Mouse (Mus musculus) heart, embryonic 10.5 days (tissue): ENCODE data around the gene Tmed10. TPM values are rescaled to one million over a fixed set of nuclear protein-coding genes. Genes with fewer than 3 reads are reported as not detected.

Source experiments
- DNase-seq: peaks from one replicate; pipeline ENCODE4 v3.0.0-alpha.2; 2017; ENCODE audit warnings: low spot score
- H3K27ac ChIP-seq: fragments of 300-500 bp; sonication (generic); 2 replicates; pipeline ENCODE4 v1.5.1; 2016; ENCODE audit warnings: mild to moderate bottlenecking
- H3K27me3 ChIP-seq: fragments of 300-500 bp; sonication (generic); 2 replicates; pipeline ENCODE4 v1.6.1; 2016; ENCODE audit warnings: mild to moderate bottlenecking; ENCODE audit not compliant: poor library complexity, insufficient read depth, severe bottlenecking
- H3K36me3 ChIP-seq: fragments of 300-500 bp; sonication (generic); 2 replicates; pipeline ENCODE4 v1.6.1; 2016; ENCODE audit warnings: mild to moderate bottlenecking, moderate library complexity
- H3K4me1 ChIP-seq: fragments of 300-500 bp; sonication (generic); 2 replicates; pipeline ENCODE4 v1.6.1; 2016; ENCODE audit warnings: mild to moderate bottlenecking
- H3K4me3 ChIP-seq: fragments of 300-500 bp; sonication (generic); 2 replicates; pipeline ENCODE4 v1.5.1; 2016; ENCODE audit warnings: mild to moderate bottlenecking, moderate library complexity
- H3K9me3 ChIP-seq: fragments of 300-500 bp; sonication (generic); 2 replicates; pipeline ENCODE4 v1.6.1; 2016; ENCODE audit warnings: mild to moderate bottlenecking, moderate library complexity
- WGBS: fragments of 180-500 bp; shearing (Covaris S2); methylation state at CpG from one replicate; pipeline ENCODE4 v1.1.7; 2016; 5-methylcytosine and 5-hydroxymethylcytosine counted together
- polyA plus RNA-seq: library from polyadenylated mRNA; unstranded; fragments of >200 nt; fragmentation: Nextera tagmentation; extraction: Ambion mirVana; gene quantifications from 2 replicates; pipeline ENCODE4 v1.2.1, GENCODE M21; 2016

The Tmed10 gene
- polyA plus RNA-seq, 1 experiment from 2014 or later = 314 TPM

DNA sequence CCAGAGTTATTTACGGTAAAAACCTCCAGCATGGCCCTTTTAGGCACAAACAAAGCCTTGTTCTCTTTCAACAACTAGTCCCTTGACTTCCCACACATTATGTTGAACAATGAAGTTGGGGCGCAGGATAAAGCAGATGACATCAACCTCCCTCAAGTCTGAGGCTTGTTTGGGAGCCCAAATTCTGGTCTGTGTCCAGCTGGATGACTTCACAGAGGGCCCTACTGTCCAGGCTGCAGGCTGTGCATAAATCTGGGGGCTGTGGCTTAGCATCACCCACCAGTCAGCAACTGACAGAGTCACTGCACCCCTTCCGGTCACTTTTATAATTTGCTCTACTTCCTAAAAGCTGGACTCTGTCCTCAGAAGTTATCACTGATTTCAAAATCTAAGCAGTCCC is 8.4 kb downstream of the Tmed10 start:
- H3K4me1 ChIP-seq = peaks cover 37% of the 10 kb centered on the region; the same call in 1 of the 2 replicates
- no peaks in the 10 kb centered on the region for H3K9me3 ChIP-seq
- H3K27ac ChIP-seq = no peak overlapping the region
- H3K36me3 ChIP-seq = peaks cover 19% of the 10 kb centered on the region
- DNase-seq = no peak
- 83% methylated on average over 3 of the region's 3 CpGs for WGBS
- no peak overlapping the region for H3K4me3 ChIP-seq
- H3K27me3 ChIP-seq = no peaks in the 10 kb centered on the region

DNA sequence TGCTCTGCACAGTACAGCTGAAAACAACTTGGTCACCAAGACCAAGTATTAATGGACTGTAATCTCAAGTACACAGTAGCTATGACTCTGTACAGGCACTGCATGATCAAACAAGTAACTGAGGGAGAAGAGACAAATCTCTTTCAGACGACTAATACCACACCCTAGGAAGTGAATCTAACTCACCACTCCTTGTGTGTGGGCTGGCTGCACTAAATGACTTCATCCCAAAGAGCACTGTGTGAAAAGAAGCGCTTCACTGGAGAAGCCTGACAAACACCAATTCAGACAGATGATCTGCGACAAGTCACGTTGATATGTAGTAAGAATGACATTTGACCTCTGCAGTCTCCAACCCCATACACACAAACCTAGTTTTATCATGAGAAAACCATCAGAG is 12.1 kb downstream of the Tmed10 start:
- Histone ChIP-seq H3K36me3 (peaks cover 19% of the 10 kb centered on the region), H3K4me1 (0 out of 2 replicates have a peak, but pooled peaks cover 14% of the 10 kb centered on the region), H3K9me3 (no peaks in the 10 kb centered on the region), H3K27ac (no peak overlapping the region), H3K27me3 (no peaks in the 10 kb centered on the region), H3K4me3 (no peak overlapping the region)
- WGBS = 76% methylated on average over 4 of the region's 4 CpGs
- DNase-seq = no peak

DNA sequence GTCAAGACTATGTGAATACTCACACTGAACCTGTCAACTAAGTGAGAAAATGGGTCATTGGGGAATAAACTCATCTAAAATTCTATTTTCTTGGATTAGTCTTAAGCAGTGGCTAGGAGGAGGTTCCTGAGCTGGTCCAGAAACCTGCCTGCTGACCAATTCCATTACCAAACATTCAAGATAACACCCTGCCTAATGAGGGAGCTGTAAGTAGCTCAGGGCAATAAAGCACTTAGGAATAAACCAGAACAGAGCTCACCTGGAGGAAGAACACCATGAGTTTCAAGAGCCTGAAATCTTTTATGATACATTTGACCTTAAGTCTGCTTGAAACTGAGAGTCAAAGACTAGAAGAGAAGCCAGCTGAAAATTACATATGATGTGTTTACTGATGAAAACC is 13.1 kb downstream of the Tmed10 start:
- Histone ChIP-seq H3K4me1 (0 out of 2 replicates have a peak, but pooled peaks cover 10% of the 10 kb centered on the region), H3K27me3 (no peaks in the 10 kb centered on the region), H3K36me3 (peaks cover 19% of the 10 kb centered on the region), H3K4me3 (no peak overlapping the region), H3K9me3 (no peaks in the 10 kb centered on the region), H3K27ac (no peak overlapping the region)
- DNase-seq = no peak

GRCm38 (mm10) chr12:85361165-85361564 is 13.5 kb downstream of the Tmed10 start:
- DNase-seq = no peak
- no peak overlapping the region for H3K27ac ChIP-seq
- H3K27me3 ChIP-seq = no peaks in the 10 kb centered on the region
- 0 out of 2 replicates have a peak, but pooled peaks cover 7% of the 10 kb centered on the region for H3K4me1 ChIP-seq
- no peak overlapping the region for H3K4me3 ChIP-seq
- peaks cover 19% of the 10 kb centered on the region for H3K36me3 ChIP-seq
- WGBS = 93% methylated on average over 3 of the region's 3 CpGs
- no peaks in the 10 kb centered on the region for H3K9me3 ChIP-seq

GRCm38 (mm10) chr12:85354061-85354460 is 20.6 kb downstream of the Tmed10 start:
- no peak for DNase-seq
- no peak overlapping the region for H3K4me3 ChIP-seq
- no peaks in the 10 kb centered on the region for H3K27me3 ChIP-seq
- H3K9me3 ChIP-seq = no peaks in the 10 kb centered on the region
- no peak overlapping the region for H3K27ac ChIP-seq
- peaks cover 4% of the 10 kb centered on the region; the same call in 1 of the 2 replicates for H3K4me1 ChIP-seq
- WGBS = 92% methylated on average over 3 of the region's 3 CpGs
- H3K36me3 ChIP-seq = peaks cover 30% of the 10 kb centered on the region

- Histone ChIP-seq H3K9me3 (no peaks in the 10 kb centered on the region), H3K27me3 (no peaks in the 10 kb centered on the region), H3K4me3 (no peak overlapping the region), H3K27ac (no peak overlapping the region), H3K36me3 (peaks cover 43% of the 10 kb centered on the region), H3K4me1 (peaks cover 8% of the 10 kb centered on the region; the same call in 1 of the 2 replicates)
- DNase-seq = no peak
- WGBS = 71% methylated on average over 10 of the region's 10 CpGs
Observed at GRCm38 (mm10) chr12:85350407-85351232, 24.0 kb downstream of the Tmed10 start.

- Histone ChIP-seq H3K36me3 (peaks cover 43% of the 10 kb centered on the region), H3K9me3 (no peaks in the 10 kb centered on the region), H3K27me3 (no peaks in the 10 kb centered on the region), H3K27ac (no peak overlapping the region), H3K4me3 (no peak overlapping the region), H3K4me1 (peaks cover 13% of the 10 kb centered on the region; the same call in 1 of the 2 replicates)
- 73% methylated on average over 6 of the region's 6 CpGs for WGBS
- no peak for DNase-seq
Observed at GRCm38 (mm10) chr12:85348338-85348737, 26.3 kb downstream of the Tmed10 start.

DNA sequence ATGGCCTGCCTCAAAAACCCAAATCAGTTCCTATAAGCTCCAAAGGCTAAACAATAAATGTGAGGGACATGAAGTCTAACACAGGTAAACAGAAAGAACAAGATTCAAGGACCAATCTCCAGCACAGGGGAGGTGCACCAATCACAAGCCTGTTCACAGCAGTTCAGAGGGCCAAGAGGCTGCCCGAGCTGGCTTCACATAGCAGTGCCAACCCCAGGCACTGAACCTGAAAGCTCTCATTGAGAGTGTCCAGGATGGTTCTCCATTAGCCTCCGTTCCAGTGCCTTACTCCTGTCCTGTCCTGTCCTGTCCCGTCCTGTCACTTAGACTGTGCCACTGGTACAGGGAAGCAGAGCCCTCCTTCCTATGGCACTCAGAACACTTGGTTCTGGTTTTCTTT is 27.5 kb downstream of the Tmed10 start:
- no peak overlapping the region for H3K27ac ChIP-seq
- H3K36me3 ChIP-seq = peaks cover 44% of the 10 kb centered on the region
- H3K9me3 ChIP-seq = no peaks in the 10 kb centered on the region
- H3K4me3 ChIP-seq = no peak overlapping the region
- H3K4me1 ChIP-seq = peaks cover 13% of the 10 kb centered on the region; the same call in 1 of the 2 replicates
- no peaks in the 10 kb centered on the region for H3K27me3 ChIP-seq
- 77% methylated on average over 3 of the region's 3 CpGs for WGBS
- no peak for DNase-seq

DNA sequence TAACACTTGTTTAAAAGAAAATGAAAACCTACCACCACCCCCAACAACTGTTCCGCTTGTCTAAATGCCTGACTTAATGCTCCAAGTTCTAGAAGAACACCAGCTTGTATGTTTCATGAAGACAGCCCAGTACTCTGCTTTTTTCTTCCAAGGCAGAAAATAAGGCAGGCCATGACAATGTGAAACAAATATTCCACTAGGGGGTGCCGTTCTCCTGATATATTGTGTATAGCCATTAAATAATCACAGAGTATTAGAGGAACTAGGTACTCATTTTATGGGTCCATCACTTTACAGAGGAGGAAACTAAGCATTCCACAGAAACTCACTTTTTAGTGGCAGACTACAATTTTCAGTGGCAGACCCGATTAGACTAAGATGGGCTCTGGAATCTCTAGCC is 28.3 kb downstream of the Tmed10 start:
- H3K27ac ChIP-seq = no peak overlapping the region
- peaks cover 16% of the 10 kb centered on the region; the same call in 1 of the 2 replicates for H3K4me1 ChIP-seq
- DNase-seq = no peak
- no peaks in the 10 kb centered on the region for H3K9me3 ChIP-seq
- 60% methylated on average over 3 of the region's 3 CpGs for WGBS
- H3K4me3 ChIP-seq = no peak overlapping the region
- H3K36me3 ChIP-seq = peaks cover 47% of the 10 kb centered on the region
- no peaks in the 10 kb centered on the region for H3K27me3 ChIP-seq

GRCm38 (mm10) chr12:85345559-85345958 is 29.1 kb downstream of the Tmed10 start:
- Histone ChIP-seq H3K4me3 (no peak overlapping the region), H3K4me1 (peaks cover 14% of the 10 kb centered on the region; the same call in 1 of the 2 replicates), H3K27me3 (no peaks in the 10 kb centered on the region), H3K9me3 (no peaks in the 10 kb centered on the region), H3K27ac (no peak overlapping the region), H3K36me3 (peaks cover 45% of the 10 kb centered on the region)
- no peak for DNase-seq
- WGBS = 95% methylated on average over 6 of the region's 6 CpGs

GRCm38 (mm10) chr12:85344252-85344651 is 30.4 kb downstream of the Tmed10 start:
- peaks cover 41% of the 10 kb centered on the region for H3K36me3 ChIP-seq
- H3K4me1 ChIP-seq = peaks cover 14% of the 10 kb centered on the region; the same call in 1 of the 2 replicates
- H3K4me3 ChIP-seq = no peak overlapping the region
- no peak for DNase-seq
- 80% methylated on average over 7 of the region's 7 CpGs for WGBS
- no peaks in the 10 kb centered on the region for H3K9me3 ChIP-seq
- no peaks in the 10 kb centered on the region for H3K27me3 ChIP-seq
- no peak overlapping the region for H3K27ac ChIP-seq

GRCm38 (mm10) chr12:85342310-85342709 is 32.3 kb downstream of the Tmed10 start:
- DNase-seq = no peak
- Histone ChIP-seq H3K4me3 (no peak overlapping the region), H3K4me1 (peaks cover 23% of the 10 kb centered on the region; the same call in 1 of the 2 replicates), H3K27ac (no peak overlapping the region), H3K36me3 (peaks cover 26% of the 10 kb centered on the region), H3K27me3 (no peaks in the 10 kb centered on the region), H3K9me3 (no peaks in the 10 kb centered on the region)
- 86% methylated on average over 4 of the region's 4 CpGs for WGBS

- Histone ChIP-seq H3K27me3 (no peaks in the 10 kb centered on the region), H3K4me1 (peaks cover 22% of the 10 kb centered on the region; the same call in 1 of the 2 replicates), H3K4me3 (no peak overlapping the region), H3K9me3 (no peaks in the 10 kb centered on the region), H3K27ac (no peak overlapping the region), H3K36me3 (peaks cover 30% of the 10 kb centered on the region)
- WGBS = 57% methylated on average over 1 of the region's 1 CpGs
- DNase-seq = no peak
Observed at GRCm38 (mm10) chr12:85341131-85341530, 33.5 kb downstream of the Tmed10 start.
